Mouse (Mus musculus) frontal cortex, adult 2 months (tissue): ENCODE data around the gene Slc2a3. TPM values are rescaled to one million over a fixed set of nuclear protein-coding genes. Genes with fewer than 3 reads are reported as not detected.
"Not testable (repeated sequence)": the region's sequence is repeated elsewhere in the genome, so short reads cannot be mapped to it uniquely, and the experiment has no call there.

Source experiments
- DNase-seq, 2 experiments: peaks; one replicate each; pipeline ENCODE4 v3.0.0; 2022; ENCODE audit warnings: low spot score in 1 of 2; ENCODE audit errors: extremely low spot score in 1 of 2
- polyA plus RNA-seq: library from polyadenylated mRNA; depleted of rRNA; stranded (reverse); fragments of >200 nt; gene quantifications from 2 replicates; pipeline ENCODE4 v1.2.3, GENCODE M21; 2012

Gene Slc2a3
- polyA plus RNA-seq, 1 experiment: 105 TPM

DNA sequence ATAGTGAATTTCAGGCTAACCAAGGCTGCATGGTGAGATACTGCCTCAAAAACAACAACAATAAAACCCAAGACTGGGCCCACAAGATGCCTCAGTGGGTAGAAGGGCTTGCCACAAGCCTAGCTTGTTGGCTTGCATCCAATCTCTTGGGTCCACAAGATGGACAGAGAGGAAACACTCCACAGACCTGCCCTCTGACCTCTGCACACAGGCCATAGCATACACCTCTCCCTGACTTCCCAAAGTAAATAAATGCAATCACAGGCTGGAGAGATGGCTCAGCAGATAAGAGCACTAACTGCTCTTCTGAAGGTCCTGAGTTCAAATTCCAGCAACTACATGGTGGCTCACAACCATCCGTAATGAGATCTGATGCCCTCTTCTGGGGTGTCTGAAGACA is 83.2 kb downstream of the Slc2a3 start:
- not testable (repeated sequence) for DNase-seq

DNA sequence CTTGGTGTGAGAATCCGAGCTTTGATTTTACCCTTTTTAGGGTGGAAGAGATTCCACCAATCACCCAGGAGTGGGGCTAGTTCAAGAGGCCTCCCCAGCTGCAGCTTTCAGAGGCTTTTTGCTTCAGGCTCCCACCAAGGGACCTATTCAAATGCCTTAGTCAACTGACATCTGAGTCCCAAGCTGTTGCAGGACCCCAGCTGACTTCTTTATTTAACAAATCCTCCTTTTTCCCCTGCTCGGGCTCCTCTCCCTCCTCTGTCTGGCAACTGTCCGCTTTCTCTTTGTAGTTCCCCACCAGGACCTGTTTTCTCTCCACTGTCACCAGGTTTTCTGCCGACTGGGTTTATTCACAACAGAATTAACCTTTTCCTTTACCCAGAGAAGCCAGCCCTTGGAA is 85.6 kb downstream of the Slc2a3 start:
- no peak for DNase-seq

- no peak for DNase-seq
These were observed 86.6 kb downstream of the Slc2a3 start for GRCm38 (mm10) chr6:122714707-122715365.

GRCm38 (mm10) chr6:122713116-122713515 is 88.3 kb downstream of the Slc2a3 start:
- DNase-seq: not testable (repeated sequence)

GRCm38 (mm10) chr6:122711455-122711854 is 90.0 kb downstream of the Slc2a3 start:
- no peak for DNase-seq

GRCm38 (mm10) chr6:122708826-122709225 is 92.6 kb downstream of the Slc2a3 start:
- no peak for DNase-seq

- no peak for DNase-seq
These were observed 94.2 kb downstream of the Slc2a3 start, which contains the start of gene Nanog for GRCm38 (mm10) chr6:122707036-122707800. Gene Nanog, plus strand, starts transcription at chr6:122707489.

GRCm38 (mm10) chr6:122706337-122706840 is 95.1 kb downstream of the Slc2a3 start:
- no peak for DNase-seq

DNA sequence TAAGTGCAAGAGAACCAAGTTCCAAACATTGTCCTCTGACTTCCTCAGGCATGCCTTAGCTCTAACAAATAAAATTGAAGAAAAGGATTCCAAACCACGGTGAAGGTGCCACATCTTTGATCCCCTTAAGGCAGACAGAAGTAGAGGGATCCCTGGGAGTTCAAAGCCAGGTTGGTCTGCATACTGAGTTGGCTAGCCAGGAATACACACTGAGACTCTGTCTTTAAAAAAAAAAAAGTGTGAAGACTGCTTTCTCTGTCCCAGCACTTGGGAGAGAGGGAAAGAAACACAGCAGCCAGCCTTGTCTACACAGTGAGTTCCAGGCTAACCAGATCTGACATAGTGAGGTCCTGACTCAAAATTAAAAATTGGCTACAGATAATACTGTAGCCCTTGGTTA is 97.7 kb downstream of the Slc2a3 start:
- no peak for DNase-seq

DNA sequence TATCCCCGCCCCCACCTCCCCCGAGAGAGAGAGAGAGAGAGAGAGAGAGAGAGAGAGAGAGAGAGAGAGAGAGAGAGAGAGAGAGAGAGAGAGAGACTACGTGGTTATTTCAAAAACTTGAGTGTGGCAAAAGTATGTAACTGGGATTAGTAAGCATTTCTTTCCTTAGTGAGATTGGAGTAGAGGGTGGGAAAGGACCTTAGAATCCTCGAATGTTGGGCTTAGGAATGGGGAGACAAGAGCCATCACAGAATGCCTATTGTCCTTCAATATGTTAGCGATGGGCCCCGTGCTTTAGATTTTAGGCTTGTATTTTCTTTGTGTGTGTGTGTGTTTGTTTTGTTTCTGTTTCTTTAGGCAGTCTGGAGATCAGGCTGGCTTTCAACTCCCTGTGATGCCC is 98.2 kb downstream of the Slc2a3 start:
- no peak for DNase-seq

DNA sequence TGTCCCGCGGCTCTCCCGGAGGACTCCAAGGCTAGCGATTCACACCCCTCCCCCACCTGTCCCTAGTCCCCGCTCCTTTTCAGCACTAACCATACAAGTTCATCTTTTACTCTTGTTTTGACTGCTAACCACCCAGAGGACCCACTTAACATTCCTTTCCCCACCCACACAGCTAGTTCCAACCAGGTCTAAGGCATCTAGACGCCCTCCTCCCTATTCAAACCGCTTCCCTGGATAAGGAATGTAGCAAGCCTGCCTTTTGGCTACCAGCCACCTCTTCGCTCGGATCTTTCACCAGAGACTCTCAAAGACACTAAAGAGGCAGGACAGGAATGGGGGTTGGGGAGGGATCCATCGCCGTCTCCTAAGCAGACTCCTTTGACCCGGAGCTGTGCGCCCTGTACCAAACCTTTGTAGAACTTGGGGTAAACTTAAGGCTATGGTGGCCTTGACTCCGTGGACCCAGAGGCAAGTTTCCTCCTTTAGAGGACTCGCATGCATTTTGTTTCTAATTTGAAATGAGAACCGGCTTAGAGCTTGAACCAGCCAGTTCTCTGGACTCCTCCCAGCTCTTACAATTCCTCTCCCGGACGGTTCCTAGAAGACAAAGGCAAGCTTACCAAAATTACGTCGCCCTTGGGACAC is 98.8 kb downstream of the Slc2a3 start:
- DNase-seq: peak in 1 of 2 experiments; percentile 19

DNA sequence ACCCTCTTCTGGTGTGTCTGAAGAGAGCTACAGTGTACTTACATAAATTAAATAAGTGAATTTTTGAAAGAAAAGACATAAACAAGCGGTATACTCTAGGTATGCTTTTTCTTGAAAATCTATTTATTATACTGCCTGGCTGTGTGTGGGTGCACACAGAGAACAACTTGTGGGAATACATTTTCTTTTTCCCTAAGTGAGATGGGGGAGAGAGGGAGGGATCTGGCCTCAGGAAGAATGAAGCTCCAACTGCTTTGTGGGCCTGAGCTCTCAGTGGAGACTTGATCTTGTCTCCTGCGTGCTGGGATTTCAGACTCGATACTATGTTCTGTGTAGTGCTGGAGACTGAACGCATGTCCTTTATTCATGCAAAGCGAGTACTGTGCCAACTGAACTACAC is 99.6 kb downstream of the Slc2a3 start:
- no peak for DNase-seq

DNA sequence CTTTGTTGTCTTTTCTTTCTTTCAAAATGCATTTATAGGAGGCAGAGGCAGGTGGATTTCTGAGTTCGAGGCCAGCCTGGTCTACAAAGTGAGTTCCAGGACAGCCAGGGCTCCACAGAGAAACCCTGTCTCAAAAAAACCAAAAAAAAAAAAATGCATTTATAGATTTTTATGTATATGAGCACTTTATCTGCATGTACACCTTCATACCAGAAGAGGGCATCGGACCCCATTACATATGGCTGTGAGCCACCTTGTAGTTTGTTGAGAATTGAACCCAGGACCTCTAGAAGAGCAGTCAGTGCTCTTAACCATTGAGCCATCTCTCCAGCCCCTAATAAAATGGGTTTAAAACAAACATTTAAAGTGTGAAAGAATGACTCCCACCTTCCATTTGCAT is 101.8 kb downstream of the Slc2a3 start:
- not testable (repeated sequence) for DNase-seq

- no peak for DNase-seq
These were observed 106.0 kb downstream of the Slc2a3 start for GRCm38 (mm10) chr6:122695398-122695797.

DNA sequence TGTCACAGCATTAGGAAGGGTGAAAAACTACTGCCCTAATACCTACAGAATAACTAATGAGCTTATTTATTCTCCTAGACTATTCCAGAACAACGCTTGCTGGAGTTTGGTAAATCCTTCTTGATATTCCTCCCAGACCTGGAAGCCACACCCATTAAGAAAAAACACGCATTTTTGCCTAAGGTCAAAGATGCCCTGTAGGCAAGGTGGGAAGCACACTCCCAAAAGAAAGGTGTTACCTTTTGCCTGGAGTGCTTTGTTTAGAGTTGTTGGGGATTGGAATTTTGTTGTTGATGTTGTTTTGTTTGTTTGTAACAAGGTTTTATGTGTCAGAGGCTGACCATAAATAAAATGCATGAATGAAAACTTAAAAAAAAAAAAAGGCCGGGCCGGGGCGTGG is 111.4 kb downstream of the Slc2a3 start:
- DNase-seq: no peak

- DNase-seq: no peak
These were observed 111.9 kb downstream of the Slc2a3 start for GRCm38 (mm10) chr6:122689411-122690055.

GRCm38 (mm10) chr6:122686709-122687108 is 114.7 kb downstream of the Slc2a3 start:
- DNase-seq: no peak

- peak; percentile 74 to 87 for DNase-seq
These were observed 118.8 kb downstream of the Slc2a3 start for GRCm38 (mm10) chr6:122682646-122683045.
